Mouse (Mus musculus) CH12.LX (cell line): Measurements from ENCODE around the gene Sacm1l.

ENCODE experiments used
- BHLHE40 ChIP-seq: IDR thresholded peaks from 2 replicates; pipeline ENCODE4 v1.6.1; 2011; ENCODE audit warnings: mild to moderate bottlenecking, low read depth, low read length, improper control_type of control experiment
- CHD2 ChIP-seq: IDR thresholded peaks from 2 replicates; pipeline ENCODE4 v1.6.1; 2011; ENCODE audit warnings: low read length, improper control_type of control experiment
- HCFC1 ChIP-seq: IDR thresholded peaks from 2 replicates; pipeline ENCODE4 v1.6.1; 2012; ENCODE audit warnings: low read depth, mild to moderate bottlenecking, inconsistent platforms, low read length, improper control_type of control experiment
- USF1 ChIP-seq: IDR thresholded peaks from 2 replicates; pipeline ENCODE4 v1.6.1; 2014; ENCODE audit warnings: low read depth, mild to moderate bottlenecking, inconsistent platforms, low read length, improper control_type of control experiment
- ZNF384 ChIP-seq: IDR thresholded peaks from 2 replicates; pipeline ENCODE4 v1.6.1; 2012; ENCODE audit warnings: low read depth, low read length, improper control_type of control experiment, inconsistent platforms

DNA sequence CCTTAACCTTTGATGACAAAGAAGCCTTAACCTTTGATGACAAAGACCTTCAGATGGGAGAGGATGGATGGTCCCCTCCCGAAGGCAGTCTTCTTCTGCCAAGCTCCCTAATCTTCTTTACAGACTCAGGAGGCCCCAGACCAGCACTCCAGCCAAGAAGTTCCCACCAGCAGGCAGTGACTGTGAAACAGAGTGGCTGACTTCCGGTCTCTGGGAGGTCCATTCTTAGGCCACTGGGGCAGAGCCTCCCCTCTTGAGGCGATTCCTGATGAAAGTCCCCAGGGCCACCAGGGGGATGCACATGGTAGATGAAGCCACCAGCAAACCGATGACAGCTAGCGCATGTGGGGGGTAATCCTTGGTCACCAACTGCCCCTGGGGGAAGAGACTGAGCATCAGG lies 107.2 kb downstream of the Sacm1l start:
- TF ChIP-seq CHD2 (no peak), BHLHE40 (no peak), HCFC1 (no peak), USF1 (no peak), ZNF384 (no peak)
